Mouse (Mus musculus): ENCODE measurements around the gene Grik3. TPM values are rescaled to one million over a fixed set of nuclear protein-coding genes. Genes with fewer than 3 reads are reported as not detected.

The Grik3 gene
- polyA plus RNA-seq (2015; fragmentation: Nextera tagmentation; extraction: Ambion mirVana) = 0.01 TPM in 1 of 2 replicates, not detected in the other

GRCm38 (mm10) chr4:125490661-125491504 lies at the start of gene Grik3:
TSS of gene Grik3 (plus strand) at chr4:125490700.

Small RNA genes within 50 kb of the gene (microRNA-seq; reads per million reads assigned to microRNA genes)
- not detected for gene Mir692-2

All from urinary bladder, postnatal 0 days (tissue).